Mouse (Mus musculus) cerebellum, postnatal 36 days (tissue): Measurements from ENCODE around the gene Ccdc43.

ENCODE experiments used
- DNase-seq, 2 experiments: peaks; one replicate each; pipeline ENCODE4 v3.0.0; 2021 to 2022; ENCODE audit warnings: mixed read lengths in 2 of 2

The Ccdc43 gene

GRCm38 (mm10) chr11:102663416-102663815 lies 34.2 kb downstream of the Ccdc43 start, which contains the start of gene Meioc:
Meioc (plus strand) TSS chr11:102663716.
- no peak for DNase-seq

- no peak for DNase-seq
These were observed 40.7 kb downstream of the Ccdc43 start for GRCm38 (mm10) chr11:102656931-102657330.

- DNase-seq, result no peak
These were observed 41.2 kb downstream of the Ccdc43 start for GRCm38 (mm10) chr11:102656326-102656926.

DNA sequence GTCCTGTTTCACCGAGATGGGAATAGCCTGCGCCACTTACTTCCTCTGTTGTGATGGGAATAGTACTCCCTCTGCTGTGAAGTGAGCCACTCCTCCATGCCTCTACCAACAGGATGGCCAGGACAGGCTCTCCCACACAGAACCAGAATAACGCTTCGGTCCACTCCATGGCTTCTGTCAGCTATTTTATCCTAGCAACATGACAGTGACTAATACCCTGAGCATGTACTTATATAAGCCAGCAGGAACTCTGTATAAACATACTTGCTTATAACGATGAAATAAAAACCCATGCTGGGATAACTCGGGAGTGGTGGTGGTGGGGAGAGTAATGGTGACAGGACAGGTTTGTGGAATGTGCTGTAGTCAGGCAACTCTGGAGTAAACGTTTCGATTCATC lies 41.7 kb downstream of the Ccdc43 start:
- DNase-seq, result no peak

GRCm38 (mm10) chr11:102652844-102653243 lies 44.7 kb downstream of the Ccdc43 start:
- DNase-seq, result peak in 1 of 2 experiments; percentile 10

DNA sequence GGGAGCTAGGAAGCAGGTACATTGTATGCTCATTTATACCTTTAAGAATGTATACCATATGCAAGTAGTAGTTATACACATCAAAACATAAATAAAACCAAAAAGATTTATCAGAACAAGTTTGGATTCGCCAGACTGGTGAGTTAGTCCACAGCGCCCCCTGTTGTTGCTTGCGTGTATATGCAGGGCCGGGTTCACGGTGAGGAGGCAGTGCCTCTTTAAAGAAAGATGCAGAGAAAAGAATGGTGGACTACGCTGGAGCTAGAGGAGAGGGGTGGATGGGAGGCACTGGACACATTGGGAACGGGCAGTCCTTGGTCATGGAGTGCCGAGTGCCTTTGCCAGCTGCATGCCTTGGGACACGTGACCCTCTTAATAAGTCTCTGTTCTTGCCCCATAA lies 46.2 kb downstream of the Ccdc43 start:
- DNase-seq, result peak; percentile 68 to 75

GRCm38 (mm10) chr11:102647885-102648284 lies 49.7 kb downstream of the Ccdc43 start:
- DNase-seq, result no peak

- no peak for DNase-seq
These were observed 51.4 kb downstream of the Ccdc43 start for GRCm38 (mm10) chr11:102646226-102646625.

DNA sequence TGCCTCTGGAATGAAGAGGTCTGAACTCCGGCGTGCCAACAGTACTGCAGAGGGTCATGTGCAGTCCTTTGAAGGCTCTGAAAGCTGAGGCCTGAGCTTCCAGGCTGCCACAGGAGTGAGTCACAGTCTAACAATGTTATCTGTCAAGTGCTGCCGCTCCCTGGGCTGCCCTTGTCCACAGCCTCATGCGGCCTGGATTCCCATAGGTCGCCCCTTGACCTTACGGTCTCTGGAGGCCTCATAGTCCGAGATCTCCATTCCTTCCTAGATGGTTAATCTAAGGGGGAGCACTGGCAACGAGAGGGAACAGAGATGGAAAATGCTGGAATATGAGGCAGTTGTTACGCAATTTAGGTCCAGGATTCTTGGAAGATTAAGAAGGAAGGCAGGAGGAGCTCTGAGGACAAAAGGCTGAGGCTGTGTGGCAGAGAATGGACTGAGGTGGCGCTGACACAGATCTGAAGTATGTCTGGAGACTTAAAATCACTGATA lies 53.6 kb downstream of the Ccdc43 start:
- no peak for DNase-seq

DNA sequence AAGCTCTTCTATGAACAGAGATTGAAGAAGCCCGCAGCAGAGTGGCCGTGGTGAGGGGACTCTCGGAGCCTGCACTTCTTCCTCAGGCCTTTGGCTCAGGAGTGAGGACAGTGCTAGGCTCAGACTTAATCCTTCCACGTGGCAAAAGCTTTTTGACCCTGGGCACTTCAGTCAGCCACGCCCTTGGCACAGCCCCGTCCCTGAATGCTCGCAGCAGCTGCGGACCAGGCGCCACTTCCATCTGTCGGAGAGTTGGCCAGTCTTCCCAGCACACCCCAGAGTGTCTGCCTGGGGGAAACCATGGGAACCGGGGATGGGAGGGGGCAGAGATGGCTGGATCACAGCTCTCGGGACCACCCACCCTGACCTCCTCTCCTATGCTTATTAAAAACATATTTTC lies 60.7 kb downstream of the Ccdc43 start:
- no peak for DNase-seq
